Mouse (Mus musculus): ENCODE data around the gene Slc41a2. TPM values are rescaled to one million over a fixed set of nuclear protein-coding genes. Genes with fewer than 3 reads are reported as not detected.

The Slc41a2 gene
- total and polyA plus RNA-seq, 3 experiments, result 0.17 TPM; not detected in 2

GRCm38 (mm10) chr10:83189071-83189470, 148.6 kb downstream of the Slc41a2 start:
- H3K4me2 ChIP-seq (ENCODE audit: insufficient read depth, low read depth, poor library complexity, severe bottlenecking), result no peak overlapping the region
- no peaks in the 10 kb centered on the region for H3K79me2 ChIP-seq (replicated peaks; ENCODE audit: control insufficient read depth, extremely low read depth, insufficient read depth, poor library complexity, severe bottlenecking)
- no peak for DNase-seq (ENCODE audit: extremely low read depth)
- peaks cover 0 to 11% of the 10 kb centered on the region in 2 experiments for H3K36me3 ChIP-seq (replicated peaks in 1 of 2; ENCODE audit: control insufficient read depth in 1 of 2, insufficient read depth in 1 of 2, low read length in 1 of 2)
- H3K27ac ChIP-seq (ENCODE audit: insufficient read depth, low read depth), result no peak overlapping the region
- H3K4me3 ChIP-seq (replicated peaks in 1 of 3; ENCODE audit: low read depth in 2 of 3, low read length in 2 of 3, poor library complexity in 1 of 3), result no peak overlapping the region
- no peak overlapping the region for H3K9ac ChIP-seq (ENCODE audit: insufficient read depth, low read depth)
- dilution Hi-C loops (cut with MboI; ENCODE audit: extremely low pct_ligation_motif_present, extremely low pct_unique_long_range_greater_than_20kb, low sequenced_read_pairs), result no loop called here
- TF ChIP-seq USF1 (IDR thresholded peaks at IDR 0.05; ENCODE audit: low read depth, low read length), result no peak
- no peak for TF ChIP-seq JUN (IDR thresholded peaks at IDR 0.05; ENCODE audit: insufficient read depth, low read depth, low read length)
- TF ChIP-seq MAZ (IDR thresholded peaks at IDR 0.05; ENCODE audit: low read depth, low read length), result no peak
- TF ChIP-seq RCOR1 (conservative IDR thresholded peaks at IDR 0.05; ENCODE audit: low read depth, low read length), result no peak
- TF ChIP-seq BHLHE40 (IDR thresholded peaks at IDR 0.05; ENCODE audit: low read depth, low read length), result no peak
- TF ChIP-seq CTCF (conservative IDR thresholded peaks at IDR 0.05 in 1 of 2, IDR thresholded peaks at IDR 0.05 in 1 of 2; ENCODE audit: low read depth in 2 of 2, low read length in 2 of 2), result no peak
- no peak for TF ChIP-seq ZC3H11A (IDR thresholded peaks at IDR 0.05; ENCODE audit: low read depth, low read length)
- no peak for TF ChIP-seq MAX (IDR thresholded peaks at IDR 0.05; ENCODE audit: low read length)
- TF ChIP-seq ZKSCAN1 (IDR thresholded peaks at IDR 0.05; ENCODE audit: borderline replicate concordance, low read depth, low read length), result no peak
- TF ChIP-seq TBP (conservative IDR thresholded peaks at IDR 0.05; ENCODE audit: low read depth, low read length), result no peak
- TF ChIP-seq PAX5 (IDR thresholded peaks at IDR 0.05; ENCODE audit: low read length), result no peak
- TF ChIP-seq HCFC1 (IDR thresholded peaks at IDR 0.05; ENCODE audit: low read depth, low read length), result no peak
- no peak for TF ChIP-seq E2F4 (IDR thresholded peaks at IDR 0.05; ENCODE audit: insufficient replicate concordance, low read depth, low read length)
- TF ChIP-seq SMC3 (IDR thresholded peaks at IDR 0.05; ENCODE audit: low read depth, low read length), result no peak
- TF ChIP-seq POLR2A (IDR thresholded peaks at IDR 0.05; ENCODE audit: low read depth, low read length), result no peak
- peaks cover 2% of the 10 kb centered on the region for H3K9me3 ChIP-seq (replicated peaks; ENCODE audit: low read length)
- peaks cover 2 to 23% of the 10 kb centered on the region in 2 experiments; a peak in 3 of 4 replicates for H3K4me1 ChIP-seq (ENCODE audit: control insufficient read depth in 1 of 2, insufficient read depth in 2 of 2)
- in situ Hi-C loops (cut with MboI; ENCODE audit: low pct_ligation_motif_present, low pct_unique_long_range_greater_than_20kb, low sequenced_read_pairs), result no loop called here
- H3K27me3 ChIP-seq (replicated peaks), result no peaks in the 10 kb centered on the region

GRCm38 (mm10) chr10:83186984-83187383, 150.7 kb downstream of the Slc41a2 start:
- dilution Hi-C loops (cut with MboI; ENCODE audit: extremely low pct_ligation_motif_present, extremely low pct_unique_long_range_greater_than_20kb, low sequenced_read_pairs), result no loop called here

More at GRCm38 (mm10) chr10:83186984-83187383, 150.7 kb downstream of the Slc41a2 start:
- no peak overlapping the region for H3K27ac ChIP-seq (ENCODE audit: insufficient read depth, low read depth)
- H3K4me3 ChIP-seq (replicated peaks in 1 of 3; ENCODE audit: low read depth in 2 of 3, low read length in 2 of 3, poor library complexity in 1 of 3), result no peak overlapping the region
- no peak for DNase-seq (ENCODE audit: extremely low read depth)
- TF ChIP-seq GABPA (IDR thresholded peaks at IDR 0.05; ENCODE audit: insufficient replicate concordance, low read depth, low read length), result no peak
- no peak for TF ChIP-seq JUN (IDR thresholded peaks at IDR 0.05; ENCODE audit: insufficient read depth, low read depth, low read length)
- TF ChIP-seq CHD2 (IDR thresholded peaks at IDR 0.05; ENCODE audit: low read length), result no peak
- TF ChIP-seq POLR2A (IDR thresholded peaks at IDR 0.05; ENCODE audit: low read depth, low read length), result no peak
- TF ChIP-seq MXI1 (IDR thresholded peaks at IDR 0.05; ENCODE audit: low read depth, low read length), result no peak
- no peak for TF ChIP-seq ZC3H11A (IDR thresholded peaks at IDR 0.05; ENCODE audit: low read depth, low read length)
- TF ChIP-seq MEF2A (IDR thresholded peaks at IDR 0.05; ENCODE audit: borderline replicate concordance, low read depth, low read length), result no peak
- TF ChIP-seq NELFE (IDR thresholded peaks at IDR 0.05; ENCODE audit: low read depth, low read length), result no peak
- TF ChIP-seq POLR2AphosphoS2 (IDR thresholded peaks at IDR 0.05; ENCODE audit: low read depth, low read length), result no peak
- TF ChIP-seq RAD21 (IDR thresholded peaks at IDR 0.05; ENCODE audit: low read depth, low read length), result no peak
- no peak for TF ChIP-seq ZKSCAN1 (IDR thresholded peaks at IDR 0.05; ENCODE audit: borderline replicate concordance, low read depth, low read length)
- TF ChIP-seq SIN3A (IDR thresholded peaks at IDR 0.05; ENCODE audit: low read length), result no peak
- H3K4me2 ChIP-seq (ENCODE audit: insufficient read depth, low read depth, poor library complexity, severe bottlenecking), result no peak overlapping the region
- H3K27me3 ChIP-seq (replicated peaks), result no peaks in the 10 kb centered on the region
- H3K36me3 ChIP-seq (replicated peaks in 1 of 2; ENCODE audit: control insufficient read depth in 1 of 2, insufficient read depth in 1 of 2, low read length in 1 of 2), result peaks cover 0 to 10% of the 10 kb centered on the region in 2 experiments
- H3K9ac ChIP-seq (ENCODE audit: insufficient read depth, low read depth), result no peak overlapping the region
- in situ Hi-C loops (cut with MboI; ENCODE audit: low pct_ligation_motif_present, low pct_unique_long_range_greater_than_20kb, low sequenced_read_pairs), result no loop called here
- no peaks in the 10 kb centered on the region for H3K79me2 ChIP-seq (replicated peaks; ENCODE audit: control insufficient read depth, extremely low read depth, insufficient read depth, poor library complexity, severe bottlenecking)
- H3K4me1 ChIP-seq (ENCODE audit: control insufficient read depth in 1 of 2, insufficient read depth in 2 of 2), result peaks cover 11 to 39% of the 10 kb centered on the region in 2 experiments
- H3K9me3 ChIP-seq (replicated peaks; ENCODE audit: low read length), result peaks cover 2% of the 10 kb centered on the region

Measured in CH12.LX (cell line).